Mouse (Mus musculus): ENCODE data around the gene Rmdn3.

Gene Rmdn3

GRCm38 (mm10) chr2:119101552-119101951 lies 55.3 kb downstream of the Rmdn3 start:
- DNase-seq (ENCODE audit: low spot score in 2 of 2): no peak

Data from frontal cortex, postnatal 25 days (tissue).